Mouse (Mus musculus) megakaryocyte progenitor cell, adult 5-6 weeks (primary cell): ENCODE results near the gene Epha4. TPM values are rescaled to one million over a fixed set of nuclear protein-coding genes. Genes with fewer than 3 reads are reported as not detected.

ENCODE experiments used
- ATAC-seq: replicated peaks from 2 replicates; pipeline ENCODE4 v1.8.0; 2016; ENCODE audit warnings: mild to moderate bottlenecking, moderate TSS enrichment, inconsistent platforms; ENCODE audit not compliant: poor library complexity
- total RNA-seq, 2 experiments: library from RNA; stranded (forward) in 1 of 2; stranded (reverse) in 1 of 2; fragments of 157-497, 149-512 nt in 1 of 2; fragments of 200-1000 nt in 1 of 2; gene quantifications; 2 replicates each; pipeline versions ENCODE4 v1.2.3 to v1.2.4; 2015 to 2017

The Epha4 gene
- total RNA-seq, 2 experiments from 2014 or later: 0.07 TPM; not detected in 1

DNA sequence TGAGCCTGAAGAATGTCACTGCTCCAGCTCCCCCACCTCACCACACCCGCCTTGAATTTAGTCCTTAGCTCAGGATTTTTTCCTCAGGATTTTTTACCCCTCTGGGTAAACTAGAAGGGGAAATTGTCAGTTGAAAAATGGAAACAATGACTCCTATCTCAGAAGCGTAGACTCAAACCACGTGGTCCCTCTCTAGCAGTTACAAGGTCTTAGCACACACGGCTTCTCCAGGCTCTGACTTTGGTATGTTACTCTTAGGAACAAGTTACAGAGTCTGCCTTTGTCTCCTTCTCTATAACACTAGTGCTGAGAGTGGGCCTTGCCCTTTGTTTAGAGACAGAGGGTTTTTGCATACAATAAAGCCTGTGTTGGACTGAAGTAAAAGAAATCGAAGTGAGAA, 175.2 kb downstream of the Epha4 start:
- no peak for ATAC-seq

DNA sequence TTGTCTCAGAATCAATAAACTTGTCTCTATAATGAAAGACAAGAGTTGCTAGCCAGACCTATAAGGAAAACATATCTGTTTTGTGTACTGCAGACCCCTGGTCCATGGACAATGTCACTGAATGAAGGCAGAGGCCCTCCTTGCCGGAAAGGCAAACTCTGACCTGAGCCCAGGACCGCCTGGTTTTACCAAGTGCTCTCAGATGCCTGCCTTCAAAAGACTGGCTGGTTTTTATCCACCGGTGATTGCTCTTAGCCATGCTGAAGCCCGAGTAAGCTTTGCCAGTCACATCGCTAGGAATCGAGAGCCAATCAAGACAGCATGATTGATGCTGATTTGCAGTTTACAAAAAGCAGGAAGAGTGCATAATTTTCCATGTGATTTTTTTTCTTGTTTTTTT, 176.5 kb downstream of the Epha4 start:
- no peak for ATAC-seq

DNA sequence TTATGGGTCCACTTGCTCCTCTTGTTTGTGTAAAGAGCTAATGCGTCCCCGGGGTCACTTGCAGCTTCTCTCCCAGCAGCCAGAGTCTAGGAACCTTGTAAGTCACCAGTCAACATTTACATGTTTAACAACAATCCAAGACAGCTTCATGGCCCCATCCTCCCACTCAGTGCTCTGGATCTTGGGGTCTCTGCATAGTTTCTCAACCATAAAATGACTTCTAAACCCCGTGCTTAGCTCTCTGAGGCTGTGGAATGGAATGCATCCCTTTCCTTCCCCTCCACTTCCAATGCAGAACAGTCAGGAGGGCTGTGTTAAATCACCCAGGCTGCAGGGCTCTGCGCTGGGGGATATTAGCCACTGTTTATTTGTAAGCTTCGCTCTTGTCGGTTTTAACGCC, 178.0 kb downstream of the Epha4 start:
- ATAC-seq: no peak

DNA sequence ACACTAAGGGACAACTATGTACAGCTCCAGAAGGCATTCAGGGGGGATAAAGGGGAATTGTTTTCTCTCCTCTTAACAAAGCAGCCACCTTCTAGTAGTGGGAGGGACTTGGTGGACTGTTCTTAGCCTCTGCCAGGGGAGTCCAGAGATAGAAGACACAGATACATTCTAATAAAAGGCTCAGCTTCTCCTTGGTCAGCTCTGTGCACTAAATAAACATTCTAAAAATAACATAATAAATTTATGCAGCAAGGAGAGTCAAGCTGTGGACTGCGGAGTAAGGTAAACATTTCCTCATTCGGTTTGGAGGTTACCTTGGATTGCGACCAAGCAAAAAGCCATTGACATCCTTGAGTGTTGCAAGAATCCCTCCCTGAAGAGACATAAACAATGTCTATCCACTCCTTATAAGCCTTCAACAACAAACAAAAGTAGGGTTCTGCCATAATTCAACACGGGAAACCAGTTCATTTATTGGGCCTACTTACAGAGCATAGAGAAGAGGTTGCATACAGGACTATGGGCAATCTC, 196.2 kb downstream of the Epha4 start:
- no peak for ATAC-seq
